Mouse (Mus musculus): ENCODE measurements around the gene Gm9844.
A peak's percentile ranks its signal among the peaks of the same experiment; 100 is the strongest.

Gene Gm9844

DNA sequence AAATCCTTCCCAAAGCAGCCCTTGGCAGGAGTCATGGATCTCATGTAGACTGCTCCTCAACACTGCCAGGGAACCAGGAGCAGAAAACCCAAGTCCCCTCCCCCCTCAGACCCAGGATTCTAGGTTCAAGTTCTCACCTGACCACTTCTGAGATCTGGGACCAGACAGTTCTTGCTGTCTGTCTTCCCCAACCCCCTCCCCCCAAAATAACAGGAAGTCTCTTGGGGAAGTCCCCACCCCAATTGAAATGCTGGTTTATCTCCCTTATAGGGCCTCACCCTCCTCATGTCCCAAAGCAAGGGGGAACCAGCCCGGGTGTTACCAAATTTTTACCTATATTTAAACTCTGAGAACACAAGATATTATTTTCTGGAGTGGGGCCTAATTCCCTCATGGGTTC, 39.8 kb downstream of the Gm9844 start:
- DNase-seq (ENCODE audit: extremely low spot score): no peak

DNA sequence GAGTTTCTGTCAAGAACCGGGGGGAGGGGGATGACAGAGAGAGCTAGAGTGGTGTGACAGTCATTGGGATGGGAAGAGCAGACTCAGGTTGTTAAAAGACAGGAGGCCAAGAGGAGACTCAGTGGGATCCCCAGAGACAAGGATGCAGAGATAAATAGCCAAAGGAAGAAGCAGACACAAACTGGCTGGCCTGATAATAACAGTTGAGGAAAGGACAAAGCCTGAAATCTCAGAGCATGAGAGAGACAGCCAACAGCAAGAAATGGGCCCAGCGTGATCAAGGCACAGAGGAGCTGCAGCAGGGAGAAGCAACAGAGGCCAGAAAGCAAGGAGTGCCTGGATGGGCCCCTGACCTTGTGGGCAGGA, 40.2 kb downstream of the Gm9844 start:
- no peak for DNase-seq (ENCODE audit: extremely low spot score)

DNA sequence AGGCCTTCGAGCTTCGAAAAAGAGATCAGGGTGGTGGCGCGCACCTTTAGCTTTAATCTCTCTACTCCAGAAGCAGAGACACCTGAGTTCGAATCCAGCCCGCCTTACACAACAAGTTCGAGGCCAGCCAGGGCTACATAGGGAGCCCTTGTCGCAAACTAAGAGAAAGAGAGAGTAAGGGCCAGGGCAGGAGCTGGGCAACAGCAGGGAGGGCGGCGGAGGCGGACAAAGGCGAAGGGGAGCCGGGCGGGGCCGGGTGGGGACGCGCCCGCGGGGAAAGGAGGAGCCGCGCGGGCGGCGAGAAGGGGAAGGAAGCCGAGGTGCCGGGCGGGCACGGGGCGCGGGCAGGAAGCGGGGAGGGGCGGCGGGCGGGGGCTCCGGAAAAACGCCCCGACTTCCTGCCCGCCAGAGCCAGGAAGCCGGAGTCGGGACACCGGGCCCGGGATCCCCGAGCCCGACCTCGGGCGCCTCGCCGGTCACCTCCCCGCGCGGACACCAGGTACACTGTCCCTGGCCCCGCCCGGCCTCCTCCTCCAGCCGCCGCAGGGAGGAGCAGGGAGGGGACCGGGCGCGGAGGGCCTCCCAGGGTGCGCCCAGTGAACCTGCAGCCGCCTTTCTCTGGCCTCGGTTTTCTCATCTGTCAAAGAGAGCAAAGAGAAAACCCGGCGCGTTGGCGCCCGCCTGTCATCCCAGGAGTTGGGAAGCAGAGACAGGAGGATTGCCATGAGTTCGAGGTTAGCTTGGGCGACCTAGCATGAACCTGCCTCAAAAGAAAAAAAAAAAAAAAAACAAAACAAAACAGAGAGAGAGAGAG, 40.8 kb downstream of the Gm9844 start, which contains the start of gene Arhgef1:
Arhgef1 (plus strand) TSS at position 283 of the 814 bp plus-strand sequence.
- DNase-seq (ENCODE audit: extremely low spot score): peak; percentile 55

DNA sequence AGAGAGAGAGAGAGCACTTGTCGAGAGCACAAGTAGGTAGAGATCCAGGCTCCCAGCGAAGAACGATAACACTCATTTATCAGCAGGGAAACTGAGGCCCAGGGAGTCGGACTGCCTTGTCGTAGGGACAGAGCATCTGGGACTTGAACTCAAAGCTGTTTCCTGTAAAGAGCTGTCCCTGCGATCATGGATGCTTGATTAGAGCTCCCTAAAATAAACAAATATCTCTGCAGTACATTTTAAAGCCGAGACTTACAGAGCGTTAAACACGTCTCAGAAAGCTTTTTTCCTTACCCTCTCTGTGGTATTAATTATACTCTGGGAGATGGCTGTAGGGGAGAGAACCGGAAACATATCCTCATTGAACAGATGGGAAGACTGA, 41.4 kb downstream of the Gm9844 start:
- no peak for DNase-seq (ENCODE audit: extremely low spot score)

DNA sequence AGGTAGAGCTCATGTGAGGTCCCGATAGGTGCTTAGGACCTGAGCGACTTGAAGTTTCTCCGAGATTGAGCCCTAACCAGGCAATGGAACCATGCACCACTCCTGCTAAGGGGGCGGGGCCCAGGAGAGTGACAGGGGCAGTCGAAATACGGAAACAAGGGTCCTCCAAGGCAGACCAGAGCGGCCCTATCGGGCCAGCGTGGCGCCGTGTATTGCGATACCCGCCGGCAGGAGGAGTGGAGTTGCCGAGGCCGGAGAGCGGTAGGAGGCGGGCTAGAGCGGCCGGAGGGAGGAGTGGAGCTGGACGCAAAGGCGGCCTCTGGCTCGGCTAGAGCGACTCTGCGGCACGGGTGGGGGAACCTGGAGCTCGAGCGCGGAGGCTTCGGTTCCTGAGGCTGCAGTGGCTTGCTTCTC, 42.1 kb downstream of the Gm9844 start:
- peak; percentile 96 for DNase-seq (ENCODE audit: extremely low spot score)

DNA sequence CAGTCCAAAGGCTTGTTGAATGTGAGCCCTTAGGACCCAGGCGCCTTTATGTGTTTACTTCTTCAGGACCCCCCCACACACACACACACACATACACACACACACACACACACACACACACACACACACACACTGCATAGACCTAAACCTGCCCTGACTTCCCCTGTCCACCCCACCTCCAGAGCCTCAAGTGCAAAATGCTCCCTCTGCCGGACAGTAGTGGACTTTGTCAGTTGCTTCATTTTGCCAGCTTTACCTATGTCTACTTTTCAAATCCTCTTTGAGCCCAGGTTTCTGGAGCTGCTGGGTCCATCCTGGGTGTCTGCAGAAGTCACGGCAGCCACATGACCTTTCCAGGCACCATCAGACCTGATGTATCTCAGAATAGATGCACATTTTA, 42.9 kb downstream of the Gm9844 start:
- peak; percentile 63 for DNase-seq (ENCODE audit: extremely low spot score)

DNA sequence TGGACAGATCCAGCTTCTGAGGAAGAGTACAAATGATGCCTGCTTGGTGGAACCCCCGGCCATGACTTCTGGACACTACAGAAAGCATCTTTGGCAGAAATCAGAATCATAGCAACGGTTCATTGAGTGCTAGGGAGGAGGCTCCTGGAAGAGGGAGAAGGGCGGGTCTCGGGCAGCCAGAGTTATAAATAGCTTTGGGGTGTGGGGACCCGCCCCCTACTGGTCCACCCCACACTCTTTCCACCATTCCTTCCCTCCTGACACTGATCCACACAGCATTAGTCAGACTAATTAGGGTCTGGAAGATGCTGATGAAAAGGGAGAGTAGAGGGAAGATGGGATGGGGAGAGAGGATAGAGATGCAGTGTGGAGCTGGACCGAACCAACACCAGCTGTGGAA, 44.5 kb downstream of the Gm9844 start:
- no peak for DNase-seq (ENCODE audit: extremely low spot score)

DNA sequence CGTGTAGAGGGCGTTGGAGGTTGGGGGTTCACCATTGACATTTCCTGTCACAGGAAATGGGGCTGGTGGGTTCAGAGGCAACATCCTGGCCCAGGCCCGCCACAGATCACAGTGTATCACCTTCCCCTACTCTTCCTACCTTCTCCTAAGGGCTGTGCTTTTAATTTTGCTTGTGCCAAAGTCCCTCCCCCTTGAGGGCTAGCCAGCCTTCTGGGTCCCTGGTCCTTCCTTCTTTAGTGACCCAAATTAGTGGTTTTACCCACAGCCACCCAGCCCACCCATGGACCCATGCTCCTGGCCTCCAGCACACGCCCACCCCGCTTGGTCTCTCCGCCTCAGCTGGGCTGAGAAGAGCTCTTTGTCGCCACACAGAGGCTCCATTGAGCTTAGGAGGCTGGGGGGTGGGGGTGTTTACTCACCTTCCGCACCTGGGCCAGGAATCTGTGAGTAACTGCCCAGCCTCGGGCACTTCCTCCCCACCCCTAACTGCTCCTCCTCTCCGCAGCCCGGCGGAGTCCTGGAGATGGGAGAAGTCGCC, 45.3 kb downstream of the Gm9844 start:
- no peak for DNase-seq (ENCODE audit: extremely low spot score)

All from embryo, embryonic 9.5 days (tissue).